Mouse (Mus musculus) stomach, embryonic 14.5 days (tissue): ENCODE results near the gene A1bg. TPM values are rescaled to one million over a fixed set of nuclear protein-coding genes. Genes with fewer than 3 reads are reported as not detected.

ENCODE experiments used
- ATAC-seq: fragments of 200-750 bp; cut with Nextera tagmentation; 2 replicates; pipeline ENCODE4 v1.8.0; 2017; ENCODE audit warnings: low read depth, moderate TSS enrichment; ENCODE audit not compliant: insufficient number of reproducible peaks, insufficient read depth, low FRiP score
- H3K27ac ChIP-seq: fragments of 300-500 bp; sonication (generic); 2 replicates; pipeline ENCODE4 v1.5.1; 2014; ENCODE audit warnings: mild to moderate bottlenecking, low read length, moderate library complexity, mixed read lengths
- H3K27me3 ChIP-seq: fragments of 300-500 bp; sonication (generic); 2 replicates; pipeline ENCODE4 v1.6.1; 2014; ENCODE audit warnings: low read length, control low read depth, mixed read lengths; ENCODE audit not compliant: control insufficient read depth, insufficient read depth
- H3K36me3 ChIP-seq: fragments of 300-500 bp; sonication (generic); 2 replicates; pipeline ENCODE4 v1.6.1; 2014; ENCODE audit warnings: mild to moderate bottlenecking, control low read depth, low read length, moderate library complexity, mixed read lengths; ENCODE audit not compliant: control insufficient read depth, insufficient read depth
- H3K4me1 ChIP-seq: fragments of 300-500 bp; sonication (generic); 2 replicates; pipeline ENCODE4 v1.6.1; 2014; ENCODE audit warnings: low read length, control low read depth, mixed read lengths; ENCODE audit not compliant: control insufficient read depth, insufficient read depth
- H3K4me2 ChIP-seq: fragments of 300-500 bp; sonication (generic); replicated peaks from 2 replicates; pipeline ENCODE4 v1.6.1; 2014; ENCODE audit warnings: low read depth, low read length, control low read depth
- H3K4me3 ChIP-seq: fragments of 300-500 bp; sonication (generic); 2 replicates; pipeline ENCODE4 v1.5.1; 2014; ENCODE audit warnings: low read depth, low read length, control low read depth
- H3K9ac ChIP-seq: fragments of 300-500 bp; sonication (generic); replicated peaks from 2 replicates; pipeline ENCODE4 v1.6.1; 2014; ENCODE audit warnings: low read depth, mild to moderate bottlenecking, control low read depth, low read length, moderate library complexity, mixed read lengths
- H3K9me3 ChIP-seq: fragments of 300-500 bp; sonication (generic); 2 replicates; pipeline ENCODE4 v1.6.1; 2016; ENCODE audit warnings: low read depth, low read length, control low read depth; ENCODE audit not compliant: control insufficient read depth
- WGBS: fragments of 180-500 bp; shearing (Covaris S2); extraction: QIAGEN DNeasy Blood & Tissue Kit; methylation state at CpG from one replicate; pipeline ENCODE4 v1.1.7; 2014; 5-methylcytosine and 5-hydroxymethylcytosine counted together
- polyA plus RNA-seq: library from polyadenylated mRNA; unstranded; fragments of >200 nt; fragmentation: Nextera tagmentation; extraction: Ambion mirVana; gene quantifications from 2 replicates; pipeline ENCODE4 v1.2.1, GENCODE M21; 2014

A1bg gene
- not detected in 2 replicates for polyA plus RNA-seq

- no peak for ATAC-seq
- H3K27me3 ChIP-seq: no peaks in the 10 kb centered on the region
- no peaks in the 10 kb centered on the region for H3K9me3 ChIP-seq
- no peaks in the 10 kb centered on the region for H3K4me1 ChIP-seq
- H3K36me3 ChIP-seq: no peaks in the 10 kb centered on the region
- H3K4me2 ChIP-seq: no peak within 1 kb of the TSS
- H3K4me3 ChIP-seq: no peak within 1 kb of the TSS
- H3K9ac ChIP-seq: no peak within 1 kb of the TSS
- no peak within 1 kb of the TSS for H3K27ac ChIP-seq
These were observed at the start of gene A1bg for GRCm38 (mm10) chr15:60922912-60923311. Gene A1bg (minus strand): TSS chr15:60923012.

GRCm38 (mm10) chr15:60968549-60968861 is 45.7 kb upstream of the A1bg start:
- WGBS: 60% methylated on average over 1 of the region's 1 CpGs
- no peaks in the 10 kb centered on the region for H3K9me3 ChIP-seq
- no peak overlapping the region for H3K9ac ChIP-seq
- ATAC-seq: no peak
- H3K27ac ChIP-seq: no peak overlapping the region
- H3K4me3 ChIP-seq: no peak overlapping the region
- no peaks in the 10 kb centered on the region for H3K36me3 ChIP-seq
- no peak overlapping the region for H3K4me2 ChIP-seq
- H3K27me3 ChIP-seq: no peaks in the 10 kb centered on the region
- H3K4me1 ChIP-seq: no peaks in the 10 kb centered on the region

- no peaks in the 10 kb centered on the region for H3K27me3 ChIP-seq
- no peak overlapping the region for H3K9ac ChIP-seq
- 66% methylated on average over 9 of the region's 9 CpGs for WGBS
- no peak for ATAC-seq
- no peak overlapping the region for H3K4me3 ChIP-seq
- no peak overlapping the region for H3K4me2 ChIP-seq
- no peaks in the 10 kb centered on the region for H3K9me3 ChIP-seq
- no peaks in the 10 kb centered on the region for H3K36me3 ChIP-seq
- no peak overlapping the region for H3K27ac ChIP-seq
- no peaks in the 10 kb centered on the region for H3K4me1 ChIP-seq
These were observed 45.2 kb upstream of the A1bg start for GRCm38 (mm10) chr15:60967841-60968548.

GRCm38 (mm10) chr15:60925686-60926085 is 2.9 kb upstream of the A1bg start:
- no peak for ATAC-seq
- H3K27me3 ChIP-seq: no peaks in the 10 kb centered on the region

GRCm38 (mm10) chr15:60903763-60904697 is 18.8 kb downstream of the A1bg start:
- H3K9ac ChIP-seq: no peak overlapping the region
- 66% methylated on average over 6 of the region's 6 CpGs for WGBS
- H3K9me3 ChIP-seq: no peaks in the 10 kb centered on the region
- H3K36me3 ChIP-seq: no peaks in the 10 kb centered on the region
- no peak overlapping the region for H3K4me2 ChIP-seq
- H3K27ac ChIP-seq: no peak overlapping the region
- ATAC-seq: no peak
- no peaks in the 10 kb centered on the region for H3K27me3 ChIP-seq
- H3K4me3 ChIP-seq: no peak overlapping the region
- H3K4me1 ChIP-seq: no peaks in the 10 kb centered on the region

More at GRCm38 (mm10) chr15:60925686-60926085, 2.9 kb upstream of the A1bg start:
- no peaks in the 10 kb centered on the region for H3K9me3 ChIP-seq
- no peaks in the 10 kb centered on the region for H3K36me3 ChIP-seq
- no peaks in the 10 kb centered on the region for H3K4me1 ChIP-seq
- no peak overlapping the region for H3K4me3 ChIP-seq
- no peak overlapping the region for H3K9ac ChIP-seq
- no peak overlapping the region for H3K4me2 ChIP-seq
- no peak overlapping the region for H3K27ac ChIP-seq
- 31% methylated on average over 4 of the region's 4 CpGs for WGBS

GRCm38 (mm10) chr15:60898187-60898965 is 24.4 kb downstream of the A1bg start:
- ATAC-seq: no peak
- WGBS: 73% methylated on average over 6 of the region's 6 CpGs

GRCm38 (mm10) chr15:60896040-60896439 is 26.8 kb downstream of the A1bg start:
- Histone ChIP-seq H3K4me2 (no peak overlapping the region), H3K27me3 (no peaks in the 10 kb centered on the region), H3K4me3 (no peak overlapping the region), H3K9ac (no peak overlapping the region), H3K4me1 (no peaks in the 10 kb centered on the region), H3K27ac (no peak overlapping the region), H3K36me3 (no peaks in the 10 kb centered on the region), H3K9me3 (no peaks in the 10 kb centered on the region)
- WGBS: 84% methylated on average over 2 of the region's 2 CpGs
- ATAC-seq: no peak

More at GRCm38 (mm10) chr15:60898187-60898965, 24.4 kb downstream of the A1bg start:
- no peaks in the 10 kb centered on the region for H3K27me3 ChIP-seq
- no peaks in the 10 kb centered on the region for H3K9me3 ChIP-seq
- H3K36me3 ChIP-seq: no peaks in the 10 kb centered on the region
- H3K4me1 ChIP-seq: no peaks in the 10 kb centered on the region
- no peak overlapping the region for H3K27ac ChIP-seq
- no peak overlapping the region for H3K4me2 ChIP-seq
- H3K9ac ChIP-seq: no peak overlapping the region
- H3K4me3 ChIP-seq: no peak overlapping the region

GRCm38 (mm10) chr15:60892976-60893463 is 29.8 kb downstream of the A1bg start:
- 62% methylated on average over 3 of the region's 3 CpGs for WGBS
- ATAC-seq: no peak

More at GRCm38 (mm10) chr15:60892976-60893463, 29.8 kb downstream of the A1bg start:
- Histone ChIP-seq H3K4me3 (no peak overlapping the region), H3K9ac (no peak overlapping the region), H3K9me3 (no peaks in the 10 kb centered on the region), H3K27ac (no peak overlapping the region), H3K4me1 (no peaks in the 10 kb centered on the region), H3K27me3 (no peaks in the 10 kb centered on the region), H3K4me2 (no peak overlapping the region), H3K36me3 (no peaks in the 10 kb centered on the region)
